Mouse (Mus musculus): ENCODE data around the gene Itgam. TPM values are rescaled to one million over a fixed set of nuclear protein-coding genes. Genes with fewer than 3 reads are reported as not detected.

Gene Itgam
- total and polyA plus RNA-seq, 2 experiments = 0.29 to 0.65 TPM

DNA sequence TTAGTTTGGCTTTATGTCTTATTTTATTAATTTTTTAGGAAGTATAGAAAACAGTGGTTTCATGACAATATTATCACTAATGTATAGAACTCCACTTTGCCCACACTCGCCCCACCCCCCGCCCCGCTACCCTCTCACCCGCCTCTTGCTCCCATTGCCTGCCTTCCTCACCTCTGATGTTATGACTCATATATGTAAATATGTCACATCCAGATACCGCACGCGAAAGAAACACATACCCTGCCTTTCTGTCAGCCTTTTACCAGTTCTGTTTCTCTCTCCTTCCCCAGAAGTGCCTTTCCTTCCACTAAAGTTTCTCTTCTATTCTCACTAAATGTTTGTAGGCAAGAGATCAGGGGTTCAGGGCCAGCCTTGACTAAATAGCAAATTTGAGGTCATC is 104.0 kb downstream of the Itgam start:
- no peak for TF ChIP-seq POLR2A (IDR thresholded peaks at IDR 0.05; ENCODE audit: extremely low read depth, insufficient read depth, low read length)
- no peak for TF ChIP-seq CTCF (IDR thresholded peaks at IDR 0.05; ENCODE audit: low read depth, low read length)
- Histone ChIP-seq H3K27me3 (ENCODE audit: control insufficient read depth, insufficient read depth, low read length) (no peaks in the 10 kb centered on the region), H3K4me1 (ENCODE audit: control insufficient read depth, insufficient read depth, low read length) (no peaks in the 10 kb centered on the region), H3K79me2 (ENCODE audit: control insufficient read depth, insufficient read depth, low read length) (no peaks in the 10 kb centered on the region), H3K4me3 (ENCODE audit: insufficient read depth, low read depth, low read length) (no peak overlapping the region), H3K9ac (ENCODE audit: low read depth, low read length) (no peak overlapping the region), H3K27ac (replicated peaks; ENCODE audit: insufficient read depth, low read depth, low read length) (no peak overlapping the region), H3K36me3 (ENCODE audit: control insufficient read depth, insufficient read depth, low read length) (no peaks in the 10 kb centered on the region)
- WGBS = 89% methylated on average over 7 of the region's 7 CpGs
- no peak for DNase-seq (ENCODE audit: extremely low read depth, low read depth, low spot score)

Other genes with a start within 250 kb of the Itgam start
- 16.7 and 18.5 TPM in 2 replicates for gene Stx4a, start 238.3 kb upstream of the Itgam start, total RNA-seq (2014; rRNA removed)
- 34.7 and 38.3 TPM in 2 replicates for gene Stx4a, start 238.3 kb upstream of the Itgam start, polyA plus RNA-seq (2012; rRNA removed)
- 0.55 and 0.87 TPM in 2 replicates for gene Stx1b, start 238.1 kb upstream of the Itgam start, total RNA-seq (2014; rRNA removed)
- 7.9 TPM in 2 replicates for gene Stx1b, start 238.1 kb upstream of the Itgam start, polyA plus RNA-seq (2012; rRNA removed)
- gene Zfp646, start 186.4 kb upstream of the Itgam start, total RNA-seq (2014; rRNA removed) = 8.8 and 11.5 TPM in 2 replicates
- gene Zfp646, start 186.4 kb upstream of the Itgam start, polyA plus RNA-seq (2012; rRNA removed) = 6.0 and 7.4 TPM in 2 replicates
- gene Zfp668, start 185.8 kb upstream of the Itgam start, total RNA-seq (2014; rRNA removed) = 0.65 and 0.94 TPM in 2 replicates
- gene Zfp668, start 185.8 kb upstream of the Itgam start, polyA plus RNA-seq (2012; rRNA removed) = 2.1 and 2.2 TPM in 2 replicates
- gene Prss53, start 171.7 kb upstream of the Itgam start, total RNA-seq (2014; rRNA removed) = 2.3 and 2.5 TPM in 2 replicates
- gene Prss53, start 171.7 kb upstream of the Itgam start, polyA plus RNA-seq (2012; rRNA removed) = 9.2 and 12.0 TPM in 2 replicates
- gene Gm21974, start 167.2 kb upstream of the Itgam start, total RNA-seq (2014; rRNA removed) = not detected in 2 replicates
- not detected in 2 replicates for gene Gm21974, start 167.2 kb upstream of the Itgam start, polyA plus RNA-seq (2012; rRNA removed)
- gene Vkorc1, start 167.0 kb upstream of the Itgam start, total RNA-seq (2014; rRNA removed) = 261 and 316 TPM in 2 replicates
- gene Vkorc1, start 167.0 kb upstream of the Itgam start, polyA plus RNA-seq (2012; rRNA removed) = 833 and 889 TPM in 2 replicates
- 8.2 and 12.0 TPM in 2 replicates for gene Bckdk, start 158.6 kb upstream of the Itgam start, total RNA-seq (2014; rRNA removed)
- gene Bckdk, start 158.6 kb upstream of the Itgam start, polyA plus RNA-seq (2012; rRNA removed) = 17.5 and 19.8 TPM in 2 replicates
- gene Kat8, start 150.1 kb upstream of the Itgam start, total RNA-seq (2014; rRNA removed) = 15.8 and 18.3 TPM in 2 replicates
- 11.5 and 12.6 TPM in 2 replicates for gene Kat8, start 150.1 kb upstream of the Itgam start, polyA plus RNA-seq (2012; rRNA removed)
- gene Prss8, start 132.5 kb upstream of the Itgam start, total RNA-seq (2014; rRNA removed) = 2.9 and 5.9 TPM in 2 replicates
- 3.8 and 8.6 TPM in 2 replicates for gene Prss8, start 132.5 kb upstream of the Itgam start, polyA plus RNA-seq (2012; rRNA removed)
- 8.1 and 8.7 TPM in 2 replicates for gene Prss36, start 115.9 kb upstream of the Itgam start, total RNA-seq (2014; rRNA removed)
- gene Prss36, start 115.9 kb upstream of the Itgam start, polyA plus RNA-seq (2012; rRNA removed) = 17.2 and 18.2 TPM in 2 replicates
- gene Fus, start 95.2 kb upstream of the Itgam start, total RNA-seq (2014; rRNA removed) = 28.6 and 31.5 TPM in 2 replicates
- 64.8 and 102 TPM in 2 replicates for gene Fus, start 95.2 kb upstream of the Itgam start, polyA plus RNA-seq (2012; rRNA removed)
- gene Pycard, start 68.8 kb upstream of the Itgam start, total RNA-seq (2014; rRNA removed) = 1.5 and 2.8 TPM in 2 replicates
- gene Pycard, start 68.8 kb upstream of the Itgam start, polyA plus RNA-seq (2012; rRNA removed) = 4.5 and 5.0 TPM in 2 replicates
- gene Trim72, start 58.7 kb upstream of the Itgam start, total RNA-seq (2014; rRNA removed) = 0.28 TPM in 1 of 2 replicates, not detected in the other
- 0.15 and 0.19 TPM in 2 replicates for gene Trim72, start 58.7 kb upstream of the Itgam start, polyA plus RNA-seq (2012; rRNA removed)
- gene Gm49368, start within 50 bp of the Itgam start, total RNA-seq (2014; rRNA removed) = not detected in 2 replicates
- gene Gm49368, start within 50 bp of the Itgam start, polyA plus RNA-seq (2012; rRNA removed) = 0.09 TPM in 1 of 2 replicates, not detected in the other
- 0.46 and 0.74 TPM in 2 replicates for gene Itgax, start 66.9 kb downstream of the Itgam start, total RNA-seq (2014; rRNA removed)
- 0.16 and 0.56 TPM in 2 replicates for gene Itgax, start 66.9 kb downstream of the Itgam start, polyA plus RNA-seq (2012; rRNA removed)
- gene Itgad, start 91.7 kb downstream of the Itgam start, total RNA-seq (2014; rRNA removed) = 0.09 TPM in 1 of 2 replicates, not detected in the other
- 0.02 TPM in 1 of 2 replicates, not detected in the other for gene Itgad, start 91.7 kb downstream of the Itgam start, polyA plus RNA-seq (2012; rRNA removed)
- gene Cox6a2, start 143.7 kb downstream of the Itgam start, total RNA-seq (2014; rRNA removed) = 0.28 TPM in 1 of 2 replicates, not detected in the other
- gene Cox6a2, start 143.7 kb downstream of the Itgam start, polyA plus RNA-seq (2012; rRNA removed) = 0.18 and 0.45 TPM in 2 replicates
- 2.1 and 3.2 TPM in 2 replicates for gene Armc5, start 174.7 kb downstream of the Itgam start, total RNA-seq (2014; rRNA removed)
- 11.3 and 12.7 TPM in 2 replicates for gene Armc5, start 174.7 kb downstream of the Itgam start, polyA plus RNA-seq (2012; rRNA removed)
- 1.8 and 2.4 TPM in 2 replicates for gene 9130023H24Rik, start 175.4 kb downstream of the Itgam start, total RNA-seq (2014; rRNA removed)
- 0.91 and 1.4 TPM in 2 replicates for gene 9130023H24Rik, start 175.4 kb downstream of the Itgam start, polyA plus RNA-seq (2012; rRNA removed)
- 0.65 and 1.1 TPM in 2 replicates for gene Tgfb1i1, start 184.2 kb downstream of the Itgam start, total RNA-seq (2014; rRNA removed)
- 1.6 and 2.0 TPM in 2 replicates for gene Tgfb1i1, start 184.2 kb downstream of the Itgam start, polyA plus RNA-seq (2012; rRNA removed)
- gene Slc5a2, start 203.0 kb downstream of the Itgam start, total RNA-seq (2014; rRNA removed) = 0.07 TPM in 1 of 2 replicates, not detected in the other
- gene Slc5a2, start 203.0 kb downstream of the Itgam start, polyA plus RNA-seq (2012; rRNA removed) = not detected in 2 replicates
- gene BC017158, start 235.5 kb downstream of the Itgam start, total RNA-seq (2014; rRNA removed) = 15.2 and 19.2 TPM in 2 replicates
- gene BC017158, start 235.5 kb downstream of the Itgam start, polyA plus RNA-seq (2012; rRNA removed) = 19.3 and 25.2 TPM in 2 replicates